Mouse (Mus musculus) myocyte (in vitro differentiated cells): ENCODE results near the gene Ly6g6f.

Experiments
- CEBPB ChIP-seq: IDR thresholded peaks from 2 replicates; pipeline ENCODE4 v1.6.1; 2011; ENCODE audit warnings: mild to moderate bottlenecking, moderate library complexity; ENCODE audit not compliant: poor library complexity, insufficient read depth, severe bottlenecking
- E2F4 ChIP-seq: IDR thresholded peaks from one replicate; pipeline ENCODE4 v1.6.1; 2011; ENCODE audit warnings: mild to moderate bottlenecking, control low read depth, moderate library complexity; ENCODE audit not compliant: insufficient read depth
- MYOG ChIP-seq, 3 experiments: IDR thresholded peaks; one replicate each; pipeline ENCODE4 v1.6.1; 2011; ENCODE audit warnings: control low read depth in 2 of 3, low read depth in 2 of 3, mild to moderate bottlenecking in 2 of 3; ENCODE audit not compliant: insufficient read length in 2 of 3, control insufficient read depth in 1 of 3, insufficient read depth in 1 of 3
- POLR2A ChIP-seq: IDR thresholded peaks from one replicate; pipeline ENCODE4 v1.6.1; 2011; ENCODE audit warnings: low read depth, mild to moderate bottlenecking, control low read depth, moderate library complexity; ENCODE audit not compliant: insufficient read length
- TCF12 ChIP-seq: IDR thresholded peaks from one replicate; pipeline ENCODE4 v1.6.1; 2011; ENCODE audit warnings: mild to moderate bottlenecking, control low read depth; ENCODE audit not compliant: poor library complexity, insufficient read depth, severe bottlenecking
- TCF3 ChIP-seq: IDR thresholded peaks from one replicate; pipeline ENCODE4 v1.6.1; 2011; ENCODE audit warnings: low read depth, control low read depth; ENCODE audit not compliant: insufficient read length
- USF1 ChIP-seq: IDR thresholded peaks from one replicate; pipeline ENCODE4 v1.6.1; 2011; ENCODE audit warnings: low read depth, mild to moderate bottlenecking, control low read depth, moderate library complexity

DNA sequence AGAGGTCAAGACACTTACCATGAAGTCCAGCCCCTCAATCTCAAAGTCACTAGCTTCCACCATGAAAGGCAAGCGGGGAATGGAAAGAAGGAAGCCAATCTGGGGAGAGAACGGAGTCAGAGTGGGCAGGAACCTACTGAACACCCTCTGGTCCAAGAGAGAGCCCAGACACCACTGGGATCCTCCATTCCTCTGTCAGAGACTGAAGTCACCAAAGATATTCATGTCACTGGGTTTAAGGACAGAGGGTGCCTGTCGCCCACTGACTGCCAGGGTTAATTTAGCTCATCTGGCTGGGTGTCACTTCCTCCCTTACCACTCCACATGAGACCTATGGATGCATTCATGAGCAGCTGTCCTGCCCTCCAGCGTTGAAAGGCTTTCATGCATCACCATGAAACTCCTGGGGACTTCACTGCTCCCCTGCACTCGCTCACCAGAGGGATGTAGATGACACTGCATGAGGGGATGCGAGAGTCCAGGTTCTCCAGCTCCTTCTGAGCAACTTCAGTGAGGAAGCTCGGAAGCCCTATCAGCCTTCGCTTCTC lies 53.0 kb downstream of the Ly6g6f start:
- TF ChIP-seq USF1 (no peak), POLR2A (no peak), E2F4 (no peak), TCF12 (no peak), MYOG (IDR thresholded peaks at IDR 0.05; ENCODE audit: control insufficient read depth in 1 of 3, insufficient read depth in 1 of 3, insufficient read length in 2 of 3, low read depth in 2 of 3) (no peak), CEBPB (no peak), TCF3 (no peak)
